Mouse (Mus musculus) spleen, postnatal 14 days (tissue): ENCODE measurements at regions not wholly inside any gene's neighbourhood (a gene's known extent, or its start where the extent isn't known, plus 50 kb on each side); places are given as distances from the start of the nearest gene placed in this dataset.

Experiments
- DNase-seq, 2 experiments: peaks; one replicate each; pipeline ENCODE4 v3.0.0; 2021 to 2022; ENCODE audit warnings: low spot score in 2 of 2

GRCm38 (mm10) chr6:53143846-53144584 lies 75.6 kb upstream of the Jazf1 start:
- DNase-seq, result no peak

GRCm38 (mm10) chr6:53134410-53134809 lies 66.0 kb upstream of the Jazf1 start:
- no peak for DNase-seq

GRCm38 (mm10) chr6:53130717-53131330 lies 62.4 kb upstream of the Jazf1 start:
- DNase-seq, result no peak

- no peak for DNase-seq
Observed at GRCm38 (mm10) chr6:53126776-53127175, 58.3 kb upstream of the Jazf1 start.

- DNase-seq, result no peak
Observed at GRCm38 (mm10) chr6:53124800-53125450, 56.5 kb upstream of the Jazf1 start.

- no peak for DNase-seq
Observed at GRCm38 (mm10) chr6:53120385-53120784, 52.0 kb upstream of the Jazf1 start.
